Mouse (Mus musculus) brain, embryonic 14.5 days (tissue): ENCODE results near the gene Zfyve9. TPM values are rescaled to one million over a fixed set of nuclear protein-coding genes. Genes with fewer than 3 reads are reported as not detected.

Experiments
- DNase-seq: peaks from one replicate; pipeline ENCODE4 v3.0.0-alpha.2; 2011; ENCODE audit warnings: low read depth
- CTCF ChIP-seq: fragments of 200-500 bp; IDR thresholded peaks from 2 replicates; pipeline ENCODE4 v1.5.1; 2012; ENCODE audit warnings: inconsistent platforms, mild to moderate bottlenecking, moderate library complexity, borderline replicate concordance; ENCODE audit not compliant: insufficient read depth, insufficient read length; ENCODE audit errors: extremely low read depth
- POLR2A ChIP-seq: fragments of 200-500 bp; IDR thresholded peaks from 2 replicates; pipeline ENCODE4 v1.6.1; 2012; ENCODE audit warnings: mild to moderate bottlenecking, inconsistent platforms, borderline replicate concordance; ENCODE audit not compliant: poor library complexity, insufficient read depth, insufficient read length, severe bottlenecking; ENCODE audit errors: extremely low read depth
- polyA plus RNA-seq: library from polyadenylated mRNA; depleted of rRNA; stranded (reverse); fragments of >200 nt; gene quantifications from 2 replicates; pipeline ENCODE4 v1.2.3, GENCODE M21; 2012

The Zfyve9 gene
- polyA plus RNA-seq, 1 experiment, result 15.2 TPM

GRCm38 (mm10) chr4:108630096-108630495 lies 150.5 kb downstream of the Zfyve9 start:
- TF ChIP-seq POLR2A, result no peak
- TF ChIP-seq CTCF, result no peak
- no peak for DNase-seq

GRCm38 (mm10) chr4:108629363-108629880 lies 151.2 kb downstream of the Zfyve9 start:
- TF ChIP-seq CTCF (no peak), POLR2A (no peak)
- no peak for DNase-seq

GRCm38 (mm10) chr4:108627066-108627465 lies 153.5 kb downstream of the Zfyve9 start:
- DNase-seq, result no peak
- TF ChIP-seq POLR2A (no peak), CTCF (no peak)

- TF ChIP-seq POLR2A (no peak), CTCF (peak; percentile 26; the same call in 1 of the 2 replicates)
- no peak for DNase-seq
Observed at GRCm38 (mm10) chr4:108621504-108621903, 159.1 kb downstream of the Zfyve9 start.

DNA sequence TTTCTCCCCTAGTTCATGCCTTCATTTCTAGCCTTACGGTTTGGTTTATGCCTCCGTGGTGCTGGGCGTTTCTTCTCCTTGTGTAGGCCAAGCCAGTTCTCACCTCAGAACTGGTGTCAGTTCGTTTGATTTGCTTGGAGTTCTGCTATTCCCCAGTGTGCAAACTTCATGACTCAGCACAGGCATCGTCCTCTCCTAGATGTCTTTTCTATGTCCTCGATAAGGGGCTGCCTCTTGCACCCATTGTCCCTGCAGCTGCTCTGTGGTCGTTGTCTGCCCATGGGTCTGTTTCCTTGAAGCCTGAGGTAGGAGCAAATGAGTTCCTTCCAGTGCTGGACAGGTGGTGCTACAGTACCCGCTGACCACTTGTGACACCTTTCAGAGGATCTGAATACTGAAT lies 160.1 kb downstream of the Zfyve9 start:
- no peak for DNase-seq
- TF ChIP-seq CTCF (no peak), POLR2A (no peak)

DNA sequence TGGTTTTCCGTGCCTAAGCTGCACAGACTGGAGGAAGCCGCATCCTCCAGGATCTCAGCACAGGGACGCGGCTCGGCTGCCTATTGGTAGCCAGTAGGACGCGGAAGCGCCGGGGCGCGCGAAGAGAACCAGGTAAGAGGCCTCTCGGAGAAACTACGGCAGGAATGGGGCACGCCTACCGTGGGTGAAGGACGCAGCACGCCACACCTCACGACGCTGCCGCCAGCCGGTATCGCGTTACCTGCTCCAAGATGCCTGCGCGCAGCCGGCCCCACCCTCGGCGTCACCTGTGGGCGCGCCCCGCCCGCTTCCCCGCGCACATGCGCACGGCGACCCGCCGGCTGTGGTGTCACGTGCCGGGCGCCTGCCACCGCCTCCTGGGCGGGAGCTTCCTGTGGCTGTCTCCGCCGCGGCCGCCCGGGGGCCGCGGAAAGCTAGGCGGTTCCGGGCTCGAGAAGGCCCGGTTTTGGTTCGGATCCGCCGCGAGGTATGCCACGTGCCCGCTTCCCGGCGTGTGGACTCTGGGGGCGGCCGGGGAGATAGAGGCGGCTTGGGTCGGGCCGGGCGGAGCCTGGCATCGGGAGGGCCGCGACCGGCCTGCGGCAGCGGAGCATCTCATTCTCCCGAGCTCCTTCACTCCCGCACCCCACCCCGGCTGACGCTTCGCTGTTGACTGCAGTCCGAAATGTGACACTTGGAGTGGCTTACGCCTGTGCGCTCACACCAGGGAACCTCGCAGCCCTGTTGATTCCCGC lies 160.8 kb downstream of the Zfyve9 start, which contains the start of gene Cc2d1b:
TSS of gene Cc2d1b (plus strand) at position 354 of the 755 bp plus-strand sequence.
- peak; percentile 97 for DNase-seq
- TF ChIP-seq CTCF (peak; percentile 0; the same call in 1 of the 2 replicates), POLR2A (peak; percentile 98)

DNA sequence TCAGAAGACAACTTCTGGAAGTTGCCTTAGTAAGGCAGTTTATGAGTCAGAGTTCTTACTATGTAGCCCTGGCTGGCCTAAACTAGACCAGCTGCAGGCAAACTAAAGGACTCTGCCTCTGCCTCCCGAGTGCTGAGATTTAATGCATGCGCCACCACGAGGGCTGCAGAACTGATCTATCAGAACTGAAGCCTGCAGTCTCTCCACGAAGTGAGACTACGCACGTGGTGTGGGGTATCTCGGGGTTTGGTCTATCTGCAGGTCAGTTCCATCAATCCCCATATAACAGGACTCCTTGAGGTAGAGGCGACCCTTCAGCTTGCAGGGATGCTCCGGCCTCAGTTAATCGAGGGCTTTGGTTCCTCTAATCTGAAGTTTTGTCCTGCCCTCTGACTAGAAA lies 161.4 kb downstream of the Zfyve9 start:
- no peak for TF ChIP-seq POLR2A
- no peak for TF ChIP-seq CTCF
- peak; percentile 67 for DNase-seq

DNA sequence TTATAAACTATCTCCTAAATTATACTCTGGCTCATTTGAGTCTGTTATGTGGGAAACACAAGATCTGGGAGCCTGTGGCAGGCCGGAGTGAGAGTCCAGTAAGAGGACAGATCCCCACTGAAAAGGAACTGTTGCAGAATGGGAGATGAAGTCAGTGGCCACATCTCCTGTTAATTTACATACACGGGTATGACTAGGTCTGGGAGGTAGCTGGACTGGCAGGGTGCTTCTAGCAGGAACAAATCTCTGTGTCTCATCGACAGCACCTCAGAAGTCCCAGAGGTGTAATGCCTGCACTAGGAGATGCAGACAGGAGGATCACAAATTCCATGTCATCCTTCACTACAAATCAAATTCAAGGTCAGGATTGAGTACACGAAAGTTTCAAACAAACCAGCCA lies 162.0 kb downstream of the Zfyve9 start:
- no peak for TF ChIP-seq POLR2A
- TF ChIP-seq CTCF, result no peak
- no peak for DNase-seq

GRCm38 (mm10) chr4:108610935-108611334 lies 169.7 kb downstream of the Zfyve9 start:
- TF ChIP-seq CTCF (no peak), POLR2A (no peak)
- no peak for DNase-seq

DNA sequence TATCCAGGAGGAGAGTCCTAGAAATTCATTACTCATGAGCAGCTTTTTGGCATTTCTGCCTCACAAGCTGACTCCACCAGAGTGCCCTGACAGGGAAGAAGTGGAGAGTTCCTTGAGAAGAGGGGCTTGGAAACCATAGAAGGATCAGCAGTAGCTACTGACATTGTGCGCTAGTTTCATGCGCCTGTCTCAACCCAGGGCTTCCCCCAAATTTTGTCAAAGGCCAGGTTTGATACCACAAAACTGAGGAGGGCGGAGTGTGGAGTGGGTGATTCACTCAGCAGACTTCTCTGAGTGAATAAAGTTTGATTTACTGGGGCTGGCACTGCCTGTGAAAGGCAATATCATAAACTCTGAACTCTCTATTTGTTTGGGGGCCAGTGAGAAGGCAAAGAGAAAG lies 171.9 kb downstream of the Zfyve9 start:
- TF ChIP-seq POLR2A (no peak), CTCF (no peak)
- no peak for DNase-seq

DNA sequence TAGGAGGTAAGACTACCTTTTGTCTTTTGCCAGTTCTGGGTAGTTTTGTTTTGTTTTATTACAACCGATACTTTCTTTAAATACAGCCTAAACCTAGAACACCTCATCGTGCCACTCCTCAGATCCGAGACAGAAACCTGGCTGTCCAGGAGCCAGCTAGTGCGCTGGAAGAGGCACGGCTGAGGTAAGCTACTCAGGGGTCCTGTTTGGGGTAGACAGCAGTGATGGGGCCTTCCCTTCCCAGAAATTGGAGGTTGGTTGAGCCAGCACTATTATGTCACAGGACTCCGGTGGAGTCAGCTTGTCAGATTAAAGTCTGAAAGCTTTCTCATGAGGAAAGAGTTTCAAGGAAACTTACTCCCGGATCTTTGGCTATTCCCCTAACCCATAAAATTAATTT lies 178.7 kb downstream of the Zfyve9 start:
- TF ChIP-seq POLR2A, result no peak
- TF ChIP-seq CTCF, result no peak
- DNase-seq, result no peak

GRCm38 (mm10) chr4:108598306-108598705 lies 182.3 kb downstream of the Zfyve9 start:
- no peak for DNase-seq
- no peak for TF ChIP-seq POLR2A
- no peak for TF ChIP-seq CTCF

DNA sequence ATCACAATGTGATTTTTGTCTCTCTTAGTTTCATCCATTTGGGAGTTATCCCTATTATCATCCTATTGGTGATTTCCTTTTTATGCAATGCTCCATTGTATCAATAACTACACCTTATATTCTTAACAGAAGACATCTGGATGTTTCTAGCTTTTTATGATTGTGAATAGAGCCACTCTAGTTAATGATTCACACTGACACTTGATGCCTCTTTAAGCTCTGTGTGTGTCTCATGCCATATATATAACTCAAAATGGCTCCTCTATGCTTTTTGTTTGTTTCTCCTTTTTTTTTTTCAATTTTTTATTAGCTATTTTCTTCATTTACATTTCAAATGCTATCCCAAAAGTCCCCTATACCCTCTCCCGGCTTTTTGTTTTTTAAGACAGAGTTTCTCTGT lies 184.8 kb downstream of the Zfyve9 start:
- no peak for TF ChIP-seq CTCF
- TF ChIP-seq POLR2A, result no peak
- no peak for DNase-seq
